Mouse (Mus musculus): ENCODE measurements around the gene Muc3. TPM values are rescaled to one million over a fixed set of nuclear protein-coding genes. Genes with fewer than 3 reads are reported as not detected.

Muc3 gene
- polyA plus RNA-seq, 1 experiment from 2014 or later: not detected

- 78% methylated on average over 9 of the region's 9 CpGs for WGBS
- Histone ChIP-seq H3K4me2 (no peak overlapping the region), H3K27me3 (no peaks in the 10 kb centered on the region), H3K4me3 (no peak overlapping the region), H3K9me3 (replicated peaks) (no peaks in the 10 kb centered on the region), H3K9ac (no peak overlapping the region), H3K27ac (no peak overlapping the region), H3K36me3 (ENCODE audit: poor library complexity, severe bottlenecking) (no peaks in the 10 kb centered on the region), H3K4me1 (no peaks in the 10 kb centered on the region)
- no peak for ATAC-seq
Observed at GRCm38 (mm10) chr5:137166012-137166411, 16.9 kb upstream of the Muc3 start.

- Histone ChIP-seq H3K4me2 (no peak overlapping the region), H3K9ac (no peak overlapping the region), H3K27me3 (no peaks in the 10 kb centered on the region), H3K4me1 (no peaks in the 10 kb centered on the region), H3K36me3 (ENCODE audit: poor library complexity, severe bottlenecking) (no peaks in the 10 kb centered on the region), H3K27ac (no peak overlapping the region), H3K9me3 (replicated peaks) (peaks cover 11% of the 10 kb centered on the region; the same call in 1 of the 2 replicates), H3K4me3 (no peak overlapping the region)
- WGBS: 74% methylated on average over 4 of the region's 4 CpGs
- no peak for ATAC-seq
Observed at GRCm38 (mm10) chr5:137161853-137162252, 12.7 kb upstream of the Muc3 start.

GRCm38 (mm10) chr5:137159461-137159860 is 10.3 kb upstream of the Muc3 start:
- no peaks in the 10 kb centered on the region for H3K27me3 ChIP-seq
- H3K36me3 ChIP-seq (ENCODE audit: poor library complexity, severe bottlenecking): no peaks in the 10 kb centered on the region
- H3K9me3 ChIP-seq (replicated peaks): peaks cover 13% of the 10 kb centered on the region; the same call in 1 of the 2 replicates
- no peak overlapping the region for H3K4me3 ChIP-seq
- no peak overlapping the region for H3K4me2 ChIP-seq
- no peak overlapping the region for H3K9ac ChIP-seq
- no peak for ATAC-seq
- H3K4me1 ChIP-seq: no peaks in the 10 kb centered on the region
- no peak overlapping the region for H3K27ac ChIP-seq
- 43% methylated on average over 11 of the region's 11 CpGs for WGBS

- Histone ChIP-seq H3K27me3 (no peaks in the 10 kb centered on the region), H3K4me1 (no peaks in the 10 kb centered on the region), H3K9me3 (replicated peaks) (peaks cover 39% of the 10 kb centered on the region), H3K4me3 (no peak overlapping the region), H3K9ac (no peak overlapping the region), H3K27ac (no peak overlapping the region), H3K36me3 (ENCODE audit: poor library complexity, severe bottlenecking) (no peaks in the 10 kb centered on the region), H3K4me2 (no peak overlapping the region)
- 86% methylated on average over 5 of the region's 5 CpGs for WGBS
- ATAC-seq: no peak
Observed at GRCm38 (mm10) chr5:137153289-137153688, 4.2 kb upstream of the Muc3 start.

- no peak overlapping the region for H3K4me3 ChIP-seq
- ATAC-seq: no peak
- peaks cover 39% of the 10 kb centered on the region for H3K9me3 ChIP-seq (replicated peaks)
- no peak overlapping the region for H3K9ac ChIP-seq
- no peaks in the 10 kb centered on the region for H3K4me1 ChIP-seq
- 52% methylated on average over 2 of the region's 2 CpGs for WGBS
- no peaks in the 10 kb centered on the region for H3K36me3 ChIP-seq (ENCODE audit: poor library complexity, severe bottlenecking)
- H3K4me2 ChIP-seq: no peak overlapping the region
- H3K27ac ChIP-seq: no peak overlapping the region
- H3K27me3 ChIP-seq: no peaks in the 10 kb centered on the region
Observed at GRCm38 (mm10) chr5:137152623-137153022, 3.5 kb upstream of the Muc3 start.

- WGBS: 40% methylated on average over 3 of the region's 3 CpGs
- Histone ChIP-seq H3K27me3 (no peaks in the 10 kb centered on the region), H3K9me3 (replicated peaks) (no peaks in the 10 kb centered on the region), H3K4me2 (no peak overlapping the region), H3K4me1 (no peaks in the 10 kb centered on the region), H3K27ac (no peak overlapping the region), H3K36me3 (ENCODE audit: poor library complexity, severe bottlenecking) (no peaks in the 10 kb centered on the region), H3K9ac (no peak overlapping the region), H3K4me3 (no peak overlapping the region)
- ATAC-seq: no peak
Observed at GRCm38 (mm10) chr5:137140836-137141235, 8.3 kb downstream of the Muc3 start.

GRCm38 (mm10) chr5:137138977-137139376 is 10.1 kb downstream of the Muc3 start:
- no peak overlapping the region for H3K9ac ChIP-seq
- H3K4me1 ChIP-seq: no peaks in the 10 kb centered on the region
- no peak overlapping the region for H3K4me3 ChIP-seq
- no peak overlapping the region for H3K27ac ChIP-seq
- no peak for ATAC-seq
- no peaks in the 10 kb centered on the region for H3K9me3 ChIP-seq (replicated peaks)
- no peaks in the 10 kb centered on the region for H3K36me3 ChIP-seq (ENCODE audit: poor library complexity, severe bottlenecking)
- H3K27me3 ChIP-seq: no peaks in the 10 kb centered on the region
- no peak overlapping the region for H3K4me2 ChIP-seq
- WGBS: 89% methylated on average over 10 of the region's 10 CpGs

GRCm38 (mm10) chr5:137134959-137135358 is 14.2 kb downstream of the Muc3 start:
- no peak for ATAC-seq
- Histone ChIP-seq H3K4me3 (no peak overlapping the region), H3K27me3 (no peaks in the 10 kb centered on the region), H3K4me2 (no peak overlapping the region), H3K9ac (no peak overlapping the region), H3K9me3 (replicated peaks) (0 out of 2 replicates have a peak, but pooled peaks cover 3% of the 10 kb centered on the region), H3K27ac (no peak overlapping the region), H3K36me3 (ENCODE audit: poor library complexity, severe bottlenecking) (no peaks in the 10 kb centered on the region), H3K4me1 (no peaks in the 10 kb centered on the region)
- 44% methylated on average over 11 of the region's 11 CpGs for WGBS

- 0 out of 2 replicates have a peak, but pooled peaks cover 2% of the 10 kb centered on the region for H3K4me1 ChIP-seq
- no peak overlapping the region for H3K27ac ChIP-seq
- WGBS: 2% methylated on average over 3 of the region's 3 CpGs
- no peak overlapping the region for H3K9ac ChIP-seq
- H3K27me3 ChIP-seq: no peaks in the 10 kb centered on the region
- H3K4me2 ChIP-seq: no peak overlapping the region
- no peaks in the 10 kb centered on the region for H3K36me3 ChIP-seq (ENCODE audit: poor library complexity, severe bottlenecking)
- no peak for ATAC-seq
- H3K9me3 ChIP-seq (replicated peaks): 0 out of 2 replicates have a peak, but pooled peaks cover 3% of the 10 kb centered on the region
- H3K4me3 ChIP-seq: no peak overlapping the region
Observed at GRCm38 (mm10) chr5:137131490-137131889, 17.6 kb downstream of the Muc3 start.

GRCm38 (mm10) chr5:137129281-137129680 is 19.8 kb downstream of the Muc3 start:
- no peak overlapping the region for H3K9ac ChIP-seq
- H3K27me3 ChIP-seq: no peaks in the 10 kb centered on the region
- no peak overlapping the region for H3K4me3 ChIP-seq
- H3K27ac ChIP-seq: no peak overlapping the region
- no peaks in the 10 kb centered on the region for H3K36me3 ChIP-seq (ENCODE audit: poor library complexity, severe bottlenecking)
- WGBS: 25% methylated on average over 5 of the region's 5 CpGs
- H3K9me3 ChIP-seq (replicated peaks): 0 out of 2 replicates have a peak, but pooled peaks cover 3% of the 10 kb centered on the region
- ATAC-seq: no peak
- H3K4me2 ChIP-seq: no peak overlapping the region
- H3K4me1 ChIP-seq: 0 out of 2 replicates have a peak, but pooled peaks cover 2% of the 10 kb centered on the region

- 84% methylated on average over 4 of the region's 4 CpGs for WGBS
Observed at GRCm38 (mm10) chr5:137123516-137123915, 25.6 kb downstream of the Muc3 start.

GRCm38 (mm10) chr5:137122686-137123193 is 26.4 kb downstream of the Muc3 start:
- Histone ChIP-seq H3K4me3 (no peak overlapping the region), H3K27me3 (no peaks in the 10 kb centered on the region), H3K4me2 (peak overlapping the region; percentile 36), H3K36me3 (ENCODE audit: poor library complexity, severe bottlenecking) (no peaks in the 10 kb centered on the region), H3K4me1 (peaks cover 15% of the 10 kb centered on the region), H3K27ac (peak overlapping the region; percentile 75), H3K9ac (no peak overlapping the region), H3K9me3 (replicated peaks) (no peaks in the 10 kb centered on the region)
- peak; percentile 77; the same call in 1 of the 2 replicates for ATAC-seq
- WGBS: 8% methylated on average over 14 of the region's 14 CpGs

More at GRCm38 (mm10) chr5:137123516-137123915, 25.6 kb downstream of the Muc3 start:
- H3K27ac ChIP-seq: peak overlapping the region; percentile 75; the same call in 1 of the 2 replicates
- no peaks in the 10 kb centered on the region for H3K36me3 ChIP-seq (ENCODE audit: poor library complexity, severe bottlenecking)
- no peak for ATAC-seq
- no peak overlapping the region for H3K4me3 ChIP-seq
- H3K27me3 ChIP-seq: no peaks in the 10 kb centered on the region
- no peak overlapping the region for H3K9ac ChIP-seq
- H3K9me3 ChIP-seq (replicated peaks): no peaks in the 10 kb centered on the region
- H3K4me1 ChIP-seq: peaks cover 15% of the 10 kb centered on the region
- no peak overlapping the region for H3K4me2 ChIP-seq

- 81% methylated on average over 4 of the region's 4 CpGs for WGBS
- ATAC-seq: no peak
Observed at GRCm38 (mm10) chr5:137121280-137121679, 27.8 kb downstream of the Muc3 start.

More at GRCm38 (mm10) chr5:137121280-137121679, 27.8 kb downstream of the Muc3 start:
- Histone ChIP-seq H3K9ac (no peak overlapping the region), H3K4me2 (no peak overlapping the region), H3K4me1 (peaks cover 18% of the 10 kb centered on the region), H3K27me3 (no peaks in the 10 kb centered on the region), H3K9me3 (replicated peaks) (no peaks in the 10 kb centered on the region), H3K4me3 (no peak overlapping the region), H3K27ac (no peak overlapping the region), H3K36me3 (ENCODE audit: poor library complexity, severe bottlenecking) (no peaks in the 10 kb centered on the region)
